Mouse (Mus musculus) mouse embryonic stem cell (cell line): ENCODE measurements around the gene Gm10134.
"Not testable (repeated sequence)": the region's sequence is repeated elsewhere in the genome, so short reads cannot be mapped to it uniquely, and the experiment has no call there.

Experiments
- in situ Hi-C, 2 experiments: fragments of 300-500 bp; cut with MboI; formaldehyde crosslinking; loops; 1 replicate in 1 of 2; 3 replicates in 1 of 2; pipeline ENCODE4 v1.14.3; 2019 to 2020; ENCODE audit warnings: low sequenced_read_pairs in 2 of 2, low pct_unique_long_range_greater_than_20kb in 1 of 2, mixed read lengths in 1 of 2; ENCODE audit not compliant: unreplicated experiment in 1 of 2

The Gm10134 gene

GRCm38 (mm10) chr2:28497561-28497960, 8.3 kb upstream of the Gm10134 start:
- in situ Hi-C loops: no loop called here

- in situ Hi-C loops: no loop called here
Observed at GRCm38 (mm10) chr2:28498431-28498830, 7.5 kb upstream of the Gm10134 start.

- in situ Hi-C loops: no loop called here
Observed at GRCm38 (mm10) chr2:28502987-28503386, 2.9 kb upstream of the Gm10134 start.

GRCm38 (mm10) chr2:28504676-28505075, 1.2 kb upstream of the Gm10134 start:
- in situ Hi-C loops: no loop called here

GRCm38 (mm10) chr2:28506291-28506690, 396 bp downstream of the Gm10134 start:
- in situ Hi-C loops: no loop called here

- in situ Hi-C loops: not testable (repeated sequence)
Observed at GRCm38 (mm10) chr2:28511600-28511999, 5.7 kb downstream of the Gm10134 start.

- in situ Hi-C loops: no loop called here
Observed at GRCm38 (mm10) chr2:28512798-28513401, 7.0 kb downstream of the Gm10134 start, which contains the start of gene Ralgds. TSS of gene Ralgds (plus strand) at chr2:28513125.

- in situ Hi-C loops: no loop called here
Observed at GRCm38 (mm10) chr2:28513431-28514370, 7.8 kb downstream of the Gm10134 start.

- in situ Hi-C loops: no loop called here
Observed at GRCm38 (mm10) chr2:28514489-28514888, 8.6 kb downstream of the Gm10134 start.

GRCm38 (mm10) chr2:28517206-28517909, 11.5 kb downstream of the Gm10134 start:
- in situ Hi-C loops: loop anchor here in 1 of 2 experiments (5.0 kb wide), 1 partner anchor 35 kb away; no protein-coding TSS in a partner anchor

GRCm38 (mm10) chr2:28518231-28518630, 12.3 kb downstream of the Gm10134 start:
- in situ Hi-C loops: loop anchor here in 1 of 2 experiments (5.0 kb wide), 1 partner anchor 34 kb away; no protein-coding TSS in a partner anchor

GRCm38 (mm10) chr2:28520581-28520980, 14.7 kb downstream of the Gm10134 start:
- in situ Hi-C loops: no loop called here

GRCm38 (mm10) chr2:28521571-28522151, 15.8 kb downstream of the Gm10134 start:
- in situ Hi-C loops: no loop called here

GRCm38 (mm10) chr2:28522166-28522565, 16.3 kb downstream of the Gm10134 start:
- in situ Hi-C loops: no loop called here

GRCm38 (mm10) chr2:28523643-28524117, 17.8 kb downstream of the Gm10134 start:
- in situ Hi-C loops: no loop called here

GRCm38 (mm10) chr2:28524406-28524805, 18.5 kb downstream of the Gm10134 start:
- in situ Hi-C loops: no loop called here

- in situ Hi-C loops: no loop called here
Observed at GRCm38 (mm10) chr2:28525219-28525942, 19.5 kb downstream of the Gm10134 start.
